Mouse (Mus musculus): ENCODE data around the gene Itgad. TPM values are rescaled to one million over a fixed set of nuclear protein-coding genes. Genes with fewer than 3 reads are reported as not detected.

Gene Itgad
- total and polyA plus RNA-seq, 2 experiments from 2014 or later = not detected

DNA sequence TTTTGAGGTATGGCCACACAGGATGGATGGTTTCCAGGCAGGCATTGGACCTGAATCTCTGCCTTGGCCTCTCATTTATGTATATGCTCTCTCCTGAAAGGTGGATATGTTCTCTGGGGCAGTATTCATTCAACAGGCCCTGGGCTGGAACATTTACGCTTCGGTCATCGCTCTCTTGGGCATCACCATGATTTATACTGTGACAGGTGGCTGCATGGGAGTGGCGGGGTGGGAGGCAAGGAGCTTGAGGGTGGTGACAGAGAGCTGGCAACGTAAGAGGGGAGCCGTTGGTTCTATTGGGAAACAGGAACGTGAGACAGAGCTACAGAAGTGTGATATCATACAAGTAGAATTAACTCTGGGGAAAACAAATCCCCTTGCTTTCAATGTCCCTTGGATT is 113.6 kb downstream of the Itgad start:
- 85% methylated on average over 7 of the region's 7 CpGs for WGBS
- Histone ChIP-seq H3K4me3 (ENCODE audit: low read length) (no peak overlapping the region), H3K9me3 (ENCODE audit: low read length) (no peaks in the 10 kb centered on the region), H3K4me1 (ENCODE audit: insufficient read depth, low read length) (no peaks in the 10 kb centered on the region), H3K9ac (replicated peaks; ENCODE audit: low read length) (no peak overlapping the region), H3K36me3 (ENCODE audit: insufficient read depth, low read length) (no peaks in the 10 kb centered on the region; the same call in 1 of the 2 replicates), H3K4me2 (ENCODE audit: low read depth, low read length) (no peak overlapping the region), H3K27ac (no peak overlapping the region), H3K27me3 (ENCODE audit: insufficient read depth, low read length) (no peaks in the 10 kb centered on the region)
- no peak for DNase-seq (ENCODE audit: low spot score)
- TF ChIP-seq CTCF (IDR thresholded peaks at IDR 0.05; ENCODE audit: low read depth) = no peak
- no peak for ATAC-seq

GRCm38 (mm10) chr7:128270431-128270850 is 116.3 kb downstream of the Itgad start:
- ATAC-seq = 0 out of 2 replicates have a peak, but pooled peaks have one; percentile 35
- 56% methylated on average over 13 of the region's 13 CpGs for WGBS

GRCm38 (mm10) chr7:128271496-128271895 is 117.3 kb downstream of the Itgad start:
- Histone ChIP-seq H3K4me3 (ENCODE audit: low read length) (no peak overlapping the region), H3K9ac (replicated peaks; ENCODE audit: low read length) (no peak overlapping the region), H3K27me3 (ENCODE audit: insufficient read depth, low read length) (no peaks in the 10 kb centered on the region), H3K4me2 (ENCODE audit: low read depth, low read length) (no peak overlapping the region), H3K27ac (no peak overlapping the region), H3K4me1 (ENCODE audit: insufficient read depth, low read length) (no peaks in the 10 kb centered on the region), H3K9me3 (ENCODE audit: low read length) (no peaks in the 10 kb centered on the region), H3K36me3 (ENCODE audit: insufficient read depth, low read length) (peaks cover 33% of the 10 kb centered on the region)
- DNase-seq (ENCODE audit: low spot score) (no peak), ATAC-seq (no peak)
- WGBS = 97% methylated on average over 9 of the region's 9 CpGs
- TF ChIP-seq CTCF (IDR thresholded peaks at IDR 0.05; ENCODE audit: low read depth) = no peak

More at GRCm38 (mm10) chr7:128270431-128270850, 116.3 kb downstream of the Itgad start:
- Histone ChIP-seq H3K9ac (replicated peaks; ENCODE audit: low read length) (no peak overlapping the region), H3K4me3 (ENCODE audit: low read length) (no peak overlapping the region), H3K27me3 (ENCODE audit: insufficient read depth, low read length) (no peaks in the 10 kb centered on the region), H3K36me3 (ENCODE audit: insufficient read depth, low read length) (peaks cover 22% of the 10 kb centered on the region), H3K4me1 (ENCODE audit: insufficient read depth, low read length) (no peaks in the 10 kb centered on the region), H3K4me2 (ENCODE audit: low read depth, low read length) (no peak overlapping the region), H3K9me3 (ENCODE audit: low read length) (no peaks in the 10 kb centered on the region), H3K27ac (no peak overlapping the region)
- DNase-seq (ENCODE audit: low spot score) = no peak
- TF ChIP-seq CTCF (IDR thresholded peaks at IDR 0.05; ENCODE audit: low read depth) = no peak

Other genes with a start within 250 kb of the Itgad start
- gene Kat8, start 241.9 kb upstream of the Itgad start, total RNA-seq (2014; rRNA removed) = 24.9 and 33.5 TPM in 2 replicates
- 30.1 and 33.9 TPM in 2 replicates for gene Kat8, start 241.9 kb upstream of the Itgad start, polyA plus RNA-seq (2015; fragmentation: Nextera tagmentation; extraction: Ambion mirVana)
- 0.26 and 0.32 TPM in 2 replicates for gene Prss8, start 224.3 kb upstream of the Itgad start, total RNA-seq (2014; rRNA removed)
- 0.35 and 0.44 TPM in 2 replicates for gene Prss8, start 224.3 kb upstream of the Itgad start, polyA plus RNA-seq (2015; fragmentation: Nextera tagmentation; extraction: Ambion mirVana)
- 17.0 and 19.9 TPM in 2 replicates for gene Prss36, start 207.7 kb upstream of the Itgad start, total RNA-seq (2014; rRNA removed)
- gene Prss36, start 207.7 kb upstream of the Itgad start, polyA plus RNA-seq (2015; fragmentation: Nextera tagmentation; extraction: Ambion mirVana) = 16.5 and 17.3 TPM in 2 replicates
- 34.4 and 45.0 TPM in 2 replicates for gene Fus, start 186.9 kb upstream of the Itgad start, total RNA-seq (2014; rRNA removed)
- gene Fus, start 186.9 kb upstream of the Itgad start, polyA plus RNA-seq (2015; fragmentation: Nextera tagmentation; extraction: Ambion mirVana) = 281 and 299 TPM in 2 replicates
- 12.1 and 12.7 TPM in 2 replicates for gene Pycard, start 160.5 kb upstream of the Itgad start, total RNA-seq (2014; rRNA removed)
- 9.3 and 10.7 TPM in 2 replicates for gene Pycard, start 160.5 kb upstream of the Itgad start, polyA plus RNA-seq (2015; fragmentation: Nextera tagmentation; extraction: Ambion mirVana)
- 0.37 and 1.4 TPM in 2 replicates for gene Trim72, start 150.4 kb upstream of the Itgad start, total RNA-seq (2014; rRNA removed)
- not detected in 2 replicates for gene Trim72, start 150.4 kb upstream of the Itgad start, polyA plus RNA-seq (2015; fragmentation: Nextera tagmentation; extraction: Ambion mirVana)
- 2.6 and 3.2 TPM in 2 replicates for gene Itgam, start 91.7 kb upstream of the Itgad start, total RNA-seq (2014; rRNA removed)
- 1.2 and 1.3 TPM in 2 replicates for gene Itgam, start 91.7 kb upstream of the Itgad start, polyA plus RNA-seq (2015; fragmentation: Nextera tagmentation; extraction: Ambion mirVana)
- not detected in 2 replicates for gene Gm49368, start 91.7 kb upstream of the Itgad start, total RNA-seq (2014; rRNA removed)
- not detected in 2 replicates for gene Gm49368, start 91.7 kb upstream of the Itgad start, polyA plus RNA-seq (2015; fragmentation: Nextera tagmentation; extraction: Ambion mirVana)
- 0.58 and 0.68 TPM in 2 replicates for gene Itgax, start 24.8 kb upstream of the Itgad start, total RNA-seq (2014; rRNA removed)
- not detected in 2 replicates for gene Itgax, start 24.8 kb upstream of the Itgad start, polyA plus RNA-seq (2015; fragmentation: Nextera tagmentation; extraction: Ambion mirVana)
- gene Cox6a2, start 52.0 kb downstream of the Itgad start, total RNA-seq (2014; rRNA removed) = not detected in 2 replicates
- 0.83 and 0.93 TPM in 2 replicates for gene Cox6a2, start 52.0 kb downstream of the Itgad start, polyA plus RNA-seq (2015; fragmentation: Nextera tagmentation; extraction: Ambion mirVana)
- gene Armc5, start 83.0 kb downstream of the Itgad start, total RNA-seq (2014; rRNA removed) = 21.1 and 27.6 TPM in 2 replicates
- gene Armc5, start 83.0 kb downstream of the Itgad start, polyA plus RNA-seq (2015; fragmentation: Nextera tagmentation; extraction: Ambion mirVana) = 15.2 and 16.4 TPM in 2 replicates
- gene 9130023H24Rik, start 83.7 kb downstream of the Itgad start, total RNA-seq (2014; rRNA removed) = 5.6 and 7.5 TPM in 2 replicates
- 4.3 and 5.1 TPM in 2 replicates for gene 9130023H24Rik, start 83.7 kb downstream of the Itgad start, polyA plus RNA-seq (2015; fragmentation: Nextera tagmentation; extraction: Ambion mirVana)
- 19.8 and 20.6 TPM in 2 replicates for gene Tgfb1i1, start 92.4 kb downstream of the Itgad start, total RNA-seq (2014; rRNA removed)
- gene Tgfb1i1, start 92.4 kb downstream of the Itgad start, polyA plus RNA-seq (2015; fragmentation: Nextera tagmentation; extraction: Ambion mirVana) = 22.7 and 23.3 TPM in 2 replicates
- gene Slc5a2, start 111.3 kb downstream of the Itgad start, total RNA-seq (2014; rRNA removed) = not detected in 2 replicates
- 0.38 and 0.42 TPM in 2 replicates for gene Slc5a2, start 111.3 kb downstream of the Itgad start, polyA plus RNA-seq (2015; fragmentation: Nextera tagmentation; extraction: Ambion mirVana)
- gene BC017158, start 143.8 kb downstream of the Itgad start, total RNA-seq (2014; rRNA removed) = 34.9 and 35.1 TPM in 2 replicates
- 15.9 and 16.8 TPM in 2 replicates for gene BC017158, start 143.8 kb downstream of the Itgad start, polyA plus RNA-seq (2015; fragmentation: Nextera tagmentation; extraction: Ambion mirVana)

Measured in hindbrain, postnatal 0 days (tissue).